Mouse (Mus musculus): ENCODE results near the gene Cct8l1.

DNA sequence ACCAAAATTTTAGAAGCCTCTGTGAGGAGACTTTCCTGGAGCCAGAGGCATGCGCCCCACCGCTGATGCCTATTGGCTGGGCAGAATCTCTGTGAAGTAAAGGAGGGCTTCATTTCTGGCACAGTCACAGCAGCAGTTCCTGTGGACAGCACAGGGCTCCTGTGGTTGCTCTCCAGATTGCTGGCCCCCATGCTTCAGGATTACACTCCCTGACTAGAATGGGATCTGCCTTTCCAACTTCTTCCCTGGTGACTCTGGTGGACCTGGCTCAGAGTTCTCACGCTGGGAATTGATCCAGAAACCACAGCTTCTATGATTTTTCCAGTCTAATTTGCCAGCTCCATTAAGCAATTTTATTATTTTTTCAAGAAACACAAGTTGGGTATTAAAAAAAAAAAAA is 28.2 kb downstream of the Cct8l1 start:
- TF ChIP-seq POLR2A (IDR thresholded peaks at IDR 0.05; ENCODE audit: control insufficient read depth, low read depth, low read length), result no peak
- TF ChIP-seq CTCF (IDR thresholded peaks at IDR 0.05; ENCODE audit: control insufficient read depth, insufficient read depth, insufficient replicate concordance, low read depth, low read length), result no peak
